Mouse (Mus musculus): ENCODE data around the gene Galnt6.
A peak's percentile ranks its signal among the peaks of the same experiment; 100 is the strongest.

The Galnt6 gene

GRCm38 (mm10) chr15:100686989-100687388 lies 42.2 kb downstream of the Galnt6 start:
- DNase-seq (ENCODE audit: extremely low read depth, insufficient read length, low spot score), result peak; percentile 80

DNA sequence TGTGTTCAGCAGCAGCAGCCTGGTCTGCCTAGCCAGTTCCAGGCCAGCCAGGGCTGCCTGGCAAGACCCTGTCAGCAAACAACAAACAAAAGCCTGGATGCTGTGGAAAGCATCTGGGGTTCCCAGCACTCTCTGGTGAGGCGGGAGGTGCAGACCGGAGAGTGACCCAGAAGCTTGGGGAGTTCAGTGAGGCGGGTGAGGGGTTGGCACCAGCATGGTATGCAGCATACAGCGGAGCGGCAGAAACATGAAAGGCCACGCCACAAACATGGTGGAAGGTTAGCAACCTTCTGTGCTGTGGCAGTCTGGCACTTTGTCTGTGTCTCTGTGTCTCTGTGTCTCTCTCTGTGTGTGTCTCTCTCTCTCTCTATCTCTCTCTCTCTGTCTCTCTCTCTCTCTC lies 42.7 kb downstream of the Galnt6 start:
- peak; percentile 32 for DNase-seq (ENCODE audit: extremely low read depth, insufficient read length, low spot score)

GRCm38 (mm10) chr15:100685849-100686248 lies 43.3 kb downstream of the Galnt6 start:
- no peak for DNase-seq (ENCODE audit: extremely low read depth, insufficient read length, low spot score)

GRCm38 (mm10) chr15:100685255-100685654 lies 43.9 kb downstream of the Galnt6 start:
- no peak for DNase-seq (ENCODE audit: extremely low read depth, insufficient read length, low spot score)

- no peak for DNase-seq (ENCODE audit: extremely low read depth, insufficient read length, low spot score)
Measured at GRCm38 (mm10) chr15:100684450-100684849, 44.7 kb downstream of the Galnt6 start.

DNA sequence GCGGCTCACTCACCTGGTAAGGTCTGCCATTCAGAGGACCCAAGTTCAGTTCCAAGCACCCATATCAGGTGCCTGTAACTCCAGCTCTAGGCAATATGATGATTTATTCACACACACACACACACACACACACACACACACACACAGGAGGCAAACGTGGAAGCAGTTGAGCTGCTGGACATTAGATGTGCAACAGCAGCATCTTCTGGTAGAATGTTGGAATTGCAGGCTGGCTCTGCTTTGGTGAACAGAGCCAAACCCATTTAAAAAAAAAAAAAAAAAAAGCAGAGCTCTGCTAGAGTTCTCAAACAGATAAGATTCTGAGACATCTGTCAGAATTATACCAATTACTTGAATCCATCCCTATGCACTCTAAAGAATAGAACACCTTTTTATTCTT lies 46.1 kb downstream of the Galnt6 start:
- DNase-seq (ENCODE audit: extremely low read depth, insufficient read length, low spot score), result peak; percentile 40

GRCm38 (mm10) chr15:100681770-100682169 lies 47.4 kb downstream of the Galnt6 start:
- DNase-seq (ENCODE audit: extremely low read depth, insufficient read length, low spot score), result no peak

GRCm38 (mm10) chr15:100680381-100680780 lies 48.8 kb downstream of the Galnt6 start:
- no peak for DNase-seq (ENCODE audit: extremely low read depth, insufficient read length, low spot score)

DNA sequence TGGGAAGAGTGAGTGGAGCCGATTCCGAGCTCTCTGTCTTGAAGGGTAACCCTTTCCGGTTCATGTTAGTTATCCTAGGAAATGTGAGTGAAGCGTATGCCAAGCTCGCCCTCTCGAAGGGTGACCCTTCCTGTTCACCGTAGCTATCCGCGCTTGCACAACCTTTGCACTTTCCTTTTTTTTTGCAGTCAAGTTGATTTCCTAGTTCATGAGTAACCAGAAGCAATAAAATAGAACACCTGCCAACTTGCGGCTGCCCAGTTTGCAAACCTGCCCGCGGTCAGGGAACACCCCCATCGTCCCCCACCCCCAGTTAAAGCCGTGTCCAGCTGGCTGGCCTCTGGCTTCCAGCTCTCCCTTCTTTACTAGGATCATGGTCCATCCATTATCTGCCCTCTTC lies 50.2 kb downstream of the Galnt6 start:
- DNase-seq (ENCODE audit: extremely low read depth, insufficient read length, low spot score), result no peak

DNA sequence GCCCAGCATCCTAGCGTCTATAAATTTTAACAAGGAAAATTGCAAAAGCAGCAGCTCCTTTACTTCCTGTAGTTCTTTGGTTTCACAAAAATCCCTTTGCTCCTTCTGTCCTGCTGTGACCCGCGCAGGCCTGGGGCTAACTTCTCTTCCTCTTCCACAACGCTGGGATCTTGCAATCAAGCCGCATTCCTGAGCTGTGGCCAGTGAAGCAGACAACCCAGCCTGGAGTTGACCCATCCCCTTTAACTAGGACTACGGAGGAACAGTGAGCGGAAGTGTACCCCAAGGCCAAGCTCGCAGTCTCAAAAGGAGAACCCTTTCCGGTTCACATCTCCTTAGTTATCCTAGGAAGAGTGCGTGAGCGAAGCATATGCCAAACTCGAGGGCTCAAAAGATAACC lies 50.6 kb downstream of the Galnt6 start:
- no peak for DNase-seq (ENCODE audit: extremely low read depth, insufficient read length, low spot score)

DNA sequence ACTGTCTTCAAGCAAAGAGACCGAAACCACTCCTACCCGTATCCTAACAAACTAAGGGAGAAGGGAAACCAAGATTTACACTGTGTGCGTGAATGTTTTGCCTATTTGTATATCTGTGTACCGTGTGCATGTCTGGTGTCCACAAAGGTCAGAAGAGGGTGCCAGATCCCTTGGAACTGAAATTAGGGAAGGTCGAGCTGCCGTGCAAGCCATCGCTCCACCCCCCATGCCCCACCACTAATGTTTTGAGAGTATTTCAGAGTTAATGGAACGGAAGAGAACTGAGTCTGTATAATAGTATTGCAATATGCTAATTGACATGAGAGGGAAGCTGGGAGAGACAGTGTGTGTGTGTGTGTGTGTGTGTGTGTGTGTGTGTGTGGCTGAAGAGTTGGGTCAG lies 51.5 kb downstream of the Galnt6 start:
- no peak for DNase-seq (ENCODE audit: extremely low read depth, insufficient read length, low spot score)

GRCm38 (mm10) chr15:100676521-100676920 lies 52.7 kb downstream of the Galnt6 start:
- DNase-seq (ENCODE audit: extremely low read depth, insufficient read length, low spot score), result no peak

DNA sequence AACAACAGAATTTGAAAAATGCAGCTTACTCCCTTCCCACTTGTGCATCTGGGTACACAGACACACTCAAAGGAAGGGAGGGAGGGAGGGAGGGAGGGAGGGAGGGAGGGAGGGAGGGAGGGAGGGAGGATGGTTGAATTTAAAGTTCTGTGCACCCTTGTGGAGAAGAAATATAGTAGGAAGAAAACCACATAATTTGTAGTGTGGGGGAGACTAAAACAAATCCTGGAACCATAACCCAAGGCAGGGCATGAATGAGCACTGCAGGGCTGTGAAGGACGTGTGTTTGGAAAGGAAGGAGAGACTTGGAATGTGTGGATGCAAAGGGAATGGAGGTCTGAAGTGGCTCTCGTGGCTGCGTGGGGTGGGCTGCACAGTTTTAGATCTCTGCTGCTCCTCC lies 53.7 kb downstream of the Galnt6 start:
- DNase-seq (ENCODE audit: extremely low read depth, insufficient read length, low spot score), result no peak

- DNase-seq (ENCODE audit: extremely low read depth, insufficient read length, low spot score), result no peak
Measured at GRCm38 (mm10) chr15:100674566-100674965, 54.6 kb downstream of the Galnt6 start.

DNA sequence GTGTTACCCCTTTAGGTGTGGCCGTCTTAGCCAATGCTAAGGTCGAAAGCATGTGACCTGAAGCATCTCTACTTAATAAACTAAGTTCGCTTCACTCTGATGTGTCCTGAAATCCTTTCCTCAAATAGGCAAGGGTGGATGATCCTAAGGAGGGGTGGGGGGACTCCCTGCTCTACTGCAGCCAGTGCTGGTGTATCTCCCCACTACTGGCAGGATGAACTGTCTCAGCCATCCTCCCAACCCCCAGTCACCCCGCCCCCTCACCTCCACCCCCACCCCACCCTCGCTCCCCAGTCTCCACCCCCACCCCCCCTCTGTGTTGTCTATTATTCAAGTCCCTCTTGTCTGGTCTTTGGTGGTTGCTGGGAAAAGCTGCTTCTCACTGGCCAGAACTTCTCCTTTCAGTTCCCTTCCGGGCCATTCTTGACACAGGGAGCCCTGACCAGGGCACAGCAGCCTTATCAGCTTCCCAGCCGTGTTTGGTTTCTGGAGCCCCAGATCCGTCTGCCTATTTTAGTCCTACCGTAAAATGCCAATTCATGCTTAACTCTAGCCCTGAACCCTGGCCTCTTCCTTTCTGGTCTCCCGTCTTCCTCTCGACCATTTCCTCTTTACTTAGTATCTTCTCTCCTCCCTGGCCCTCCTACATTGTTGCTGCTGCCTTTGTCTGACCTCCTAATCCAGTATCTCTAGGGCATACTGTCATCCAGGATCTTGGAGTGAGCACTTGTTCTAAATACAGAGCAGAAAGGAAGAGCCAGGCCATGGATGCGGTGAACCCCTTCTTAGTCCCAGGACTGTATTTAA lies 55.4 kb downstream of the Galnt6 start:
- DNase-seq (ENCODE audit: extremely low read depth, insufficient read length, low spot score), result no peak

DNA sequence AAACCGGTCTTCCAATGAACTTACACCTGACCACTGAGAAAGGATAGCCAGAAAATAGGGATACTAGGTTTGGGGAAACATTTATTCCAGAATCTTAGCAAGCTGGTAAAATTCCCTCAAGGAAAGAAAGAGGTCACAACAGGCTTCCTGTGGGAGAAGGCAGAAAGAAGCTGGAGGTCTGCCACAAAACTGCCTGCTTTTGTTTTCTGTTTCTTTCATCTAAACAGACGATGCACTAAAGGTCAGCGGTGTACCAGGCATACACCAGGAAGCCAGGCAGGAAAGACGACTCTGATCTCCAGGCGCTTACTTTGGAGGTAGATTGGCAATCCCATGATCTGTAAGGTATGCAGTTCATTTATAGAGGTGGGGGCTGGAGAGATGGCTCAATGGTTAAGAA lies 58.3 kb downstream of the Galnt6 start:
- DNase-seq (ENCODE audit: extremely low read depth, insufficient read length, low spot score), result no peak

GRCm38 (mm10) chr15:100670004-100670403 lies 59.2 kb downstream of the Galnt6 start:
- DNase-seq (ENCODE audit: extremely low read depth, insufficient read length, low spot score), result no peak

GRCm38 (mm10) chr15:100669337-100669736 lies 59.8 kb downstream of the Galnt6 start, which contains the start of gene Bin2:
Bin2 (minus strand) TSS chr15:100669553.
- no peak for DNase-seq (ENCODE audit: extremely low read depth, insufficient read length, low spot score)

DNA sequence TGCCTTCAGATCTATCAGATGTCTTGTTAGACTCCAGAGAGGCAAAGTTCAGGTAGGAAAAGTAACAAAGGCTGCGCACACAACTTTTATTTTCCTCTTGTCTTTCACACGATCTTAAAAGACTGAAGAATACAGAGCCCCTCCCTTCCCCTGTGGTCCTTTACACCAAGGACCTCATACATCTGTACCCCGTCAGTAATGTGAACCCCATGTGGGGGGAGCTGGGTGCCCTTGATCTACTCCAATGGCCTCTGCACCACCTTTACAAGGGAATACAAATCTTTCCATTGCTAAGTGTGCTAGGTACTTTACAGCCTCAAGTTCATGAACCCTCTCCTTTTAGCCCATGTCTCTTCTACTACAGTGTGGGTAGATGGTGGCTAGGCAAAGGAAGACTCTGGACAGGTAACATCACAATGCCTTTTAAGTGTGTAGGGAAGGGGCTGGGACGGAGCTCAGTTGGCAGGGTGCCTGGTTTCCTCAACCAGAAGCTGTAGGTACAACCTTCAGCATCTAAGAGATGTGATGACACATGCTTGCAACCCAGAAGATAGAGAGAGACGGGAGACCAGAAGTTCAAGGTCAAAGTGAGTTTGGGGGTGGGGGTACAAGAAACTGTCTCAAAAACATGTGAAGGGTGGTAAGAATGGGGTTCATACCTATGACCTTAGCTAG lies 61.2 kb downstream of the Galnt6 start:
- no peak for DNase-seq (ENCODE audit: extremely low read depth, insufficient read length, low spot score)

DNA sequence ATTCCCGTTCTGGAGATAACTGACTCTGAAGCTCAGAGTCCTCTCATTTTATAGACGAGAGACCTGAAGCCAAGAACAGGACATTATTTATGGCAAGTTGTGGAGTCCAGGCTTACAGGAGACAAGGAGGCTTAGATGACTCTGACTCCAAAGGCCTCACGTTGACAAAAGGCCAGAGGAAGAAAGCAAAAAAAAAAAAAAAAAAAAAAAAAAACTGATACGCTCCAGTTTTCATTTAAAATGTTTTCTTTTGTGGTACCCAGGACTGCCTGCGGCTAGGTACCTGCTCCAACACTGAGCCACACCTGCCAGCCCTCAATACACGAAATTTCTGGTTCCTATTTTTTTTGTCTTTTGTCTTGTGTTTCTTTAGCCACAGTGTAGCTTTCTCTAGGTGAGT lies 61.8 kb downstream of the Galnt6 start:
- no peak for DNase-seq (ENCODE audit: extremely low read depth, insufficient read length, low spot score)

DNA sequence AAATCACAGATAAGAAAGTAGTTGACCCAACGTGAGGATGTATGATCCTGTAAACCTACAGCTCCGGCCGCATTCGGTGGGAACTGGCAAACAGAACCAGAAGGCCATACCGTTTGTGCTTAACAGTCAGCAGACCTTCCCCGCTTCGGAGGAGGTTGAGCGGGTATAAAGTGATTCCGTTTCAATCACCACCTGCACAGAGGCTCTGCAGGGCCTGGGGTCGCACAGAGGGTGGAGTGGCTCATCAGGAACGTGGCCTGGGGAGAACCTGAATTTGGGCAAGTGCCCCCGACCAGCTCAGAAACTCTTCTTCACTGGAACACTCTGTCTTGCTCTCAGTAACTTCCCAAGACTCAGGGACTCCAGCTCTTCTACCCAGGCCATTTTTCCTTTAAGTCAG lies 62.3 kb downstream of the Galnt6 start:
- DNase-seq (ENCODE audit: extremely low read depth, insufficient read length, low spot score), result no peak

GRCm38 (mm10) chr15:100666219-100666696 lies 62.9 kb downstream of the Galnt6 start:
- DNase-seq (ENCODE audit: extremely low read depth, insufficient read length, low spot score), result no peak
